Mouse (Mus musculus) embryo, embryonic 10 days (tissue): ENCODE measurements around the gene Panx3.

Experiments
- DNase-seq: peaks from one replicate; pipeline ENCODE4 v3.0.0-alpha.2; 2015; ENCODE audit warnings: low spot score

Panx3 gene

DNA sequence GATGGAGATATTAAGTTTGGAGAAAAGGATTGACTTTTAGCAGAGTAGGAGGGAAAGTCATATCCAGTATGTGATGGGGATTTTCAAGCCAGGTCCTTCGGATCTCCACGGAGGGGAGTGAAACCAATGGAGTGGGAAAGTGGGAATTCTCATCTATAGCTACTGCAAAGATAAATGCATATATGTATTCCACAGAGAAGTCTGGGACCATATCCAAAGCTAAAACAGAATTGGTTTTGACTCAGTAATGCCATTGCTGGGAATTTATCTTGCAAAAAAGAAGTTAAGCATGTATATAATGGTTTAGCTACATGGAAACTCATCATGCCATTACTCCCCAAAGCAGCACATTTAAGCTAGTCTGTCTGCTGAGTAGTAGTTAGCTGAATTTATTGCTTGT, 36.7 kb downstream of the Panx3 start:
- DNase-seq = no peak

DNA sequence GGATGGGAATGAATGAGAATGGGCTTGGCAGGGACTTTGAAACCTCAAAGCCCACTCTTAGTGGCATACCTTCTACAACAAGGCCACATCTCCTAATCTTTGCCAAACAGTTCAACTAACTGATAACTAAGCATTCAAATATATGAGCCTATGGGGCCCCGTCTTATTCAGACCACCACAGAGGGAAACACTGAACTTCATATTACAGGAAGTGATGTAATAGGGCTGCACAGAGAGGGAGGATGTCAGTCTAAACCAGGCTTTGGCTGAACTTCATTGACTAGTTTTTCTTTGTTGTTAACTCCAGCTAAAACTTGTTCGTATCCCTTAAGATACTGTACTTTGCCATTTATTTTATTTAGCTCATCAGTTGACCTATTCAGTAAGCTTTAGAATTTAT, 39.1 kb downstream of the Panx3 start:
- no peak for DNase-seq

- DNase-seq = no peak
These were observed 40.5 kb downstream of the Panx3 start for GRCm38 (mm10) chr9:37628581-37628980.

DNA sequence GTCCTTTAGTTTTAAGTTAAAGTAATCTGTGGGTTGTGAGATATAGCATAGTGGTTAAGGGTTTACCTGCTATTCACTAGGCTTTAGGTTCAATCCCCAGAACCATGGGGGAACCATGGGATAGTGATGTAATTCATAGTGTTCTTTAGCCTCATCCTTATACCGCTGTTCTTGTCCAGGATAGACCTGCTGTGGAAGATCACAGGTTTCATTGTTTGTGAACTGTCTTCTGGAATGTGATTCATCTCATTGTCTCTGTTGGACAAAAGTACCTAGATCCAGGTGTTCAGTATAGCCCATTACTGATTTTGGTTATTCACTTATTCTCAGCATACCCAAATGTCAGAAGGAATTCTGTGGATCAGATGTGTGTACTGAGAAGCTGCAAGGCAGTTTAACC, 41.8 kb downstream of the Panx3 start:
- DNase-seq = no peak

GRCm38 (mm10) chr9:37626103-37626567, 42.9 kb downstream of the Panx3 start:
- no peak for DNase-seq

GRCm38 (mm10) chr9:37625641-37626040, 43.4 kb downstream of the Panx3 start:
- peak; percentile 48 for DNase-seq

DNA sequence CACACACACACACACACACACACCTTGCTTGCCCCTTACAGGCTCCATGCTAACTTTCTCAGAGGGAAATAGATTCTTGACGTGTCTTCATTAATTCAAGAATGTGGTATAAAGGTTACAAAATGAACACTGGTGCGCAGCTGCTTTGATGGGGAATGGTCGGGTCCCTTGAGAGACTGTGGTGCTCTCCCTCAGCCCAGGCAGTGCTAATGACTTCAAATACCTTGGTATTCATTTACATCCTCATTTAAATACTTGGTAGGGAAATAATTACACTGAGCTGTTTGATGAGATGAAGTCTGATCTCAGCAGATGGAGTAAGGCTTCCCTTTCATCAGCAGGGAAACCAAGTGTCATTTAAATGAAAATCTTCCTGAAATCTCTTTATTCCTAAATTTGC, 43.9 kb downstream of the Panx3 start:
- no peak for DNase-seq

DNA sequence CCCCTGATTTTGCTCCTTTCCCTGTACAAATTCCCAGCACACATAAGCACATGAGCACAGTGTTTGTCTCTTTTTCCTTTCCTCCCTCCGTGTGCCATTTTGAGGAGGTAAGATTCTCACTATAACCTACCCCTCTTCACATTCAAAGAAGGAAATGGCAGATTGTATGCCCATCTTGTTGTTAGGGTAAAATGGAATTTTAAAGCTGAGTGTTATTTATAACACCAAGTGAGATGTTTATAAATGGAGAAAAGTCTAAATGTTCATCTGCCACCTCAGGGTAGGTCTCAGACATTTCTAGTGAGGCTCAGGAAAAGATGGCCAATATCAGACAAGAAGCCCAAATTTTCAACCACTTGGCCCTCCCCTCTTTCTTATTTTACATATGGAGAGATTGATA, 44.5 kb downstream of the Panx3 start:
- DNase-seq = no peak

DNA sequence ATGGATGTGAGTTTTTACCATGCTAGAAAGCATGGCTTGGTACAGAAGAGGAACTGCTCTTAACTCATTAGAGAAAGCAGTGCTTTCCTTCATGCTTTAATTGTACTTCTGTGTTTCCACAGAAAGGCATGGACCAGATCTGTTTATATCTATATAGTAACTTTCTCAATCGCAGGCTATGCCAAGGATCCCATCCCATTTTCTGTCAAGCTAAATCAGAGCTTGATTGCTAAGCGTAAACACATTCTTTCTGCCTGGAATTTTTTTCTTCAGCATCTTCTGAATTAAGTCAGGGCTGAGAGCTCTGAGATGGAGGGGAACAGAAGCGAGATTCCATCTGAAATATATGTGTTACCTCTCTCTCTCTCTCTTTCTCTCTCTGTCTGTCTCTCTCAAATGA, 45.1 kb downstream of the Panx3 start:
- no peak for DNase-seq

DNA sequence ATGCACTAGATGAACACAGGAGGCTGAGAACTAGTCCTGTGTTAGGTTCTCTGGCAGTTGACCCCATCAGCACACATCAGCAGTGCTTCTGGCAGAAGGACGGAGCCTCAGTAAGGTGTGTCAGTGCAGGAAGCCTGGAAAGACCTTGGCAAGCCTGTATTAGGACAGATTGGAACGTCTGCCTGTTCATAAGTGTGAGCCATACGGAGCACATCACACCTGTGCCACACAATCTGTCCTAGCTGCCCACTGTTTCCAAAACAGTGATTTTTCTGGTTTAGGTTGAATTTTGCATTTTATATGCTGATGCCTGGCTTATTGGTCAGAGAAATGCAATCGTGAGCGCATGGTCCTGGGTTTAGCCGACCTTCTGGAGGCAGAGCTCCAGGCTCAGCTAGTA, 47.7 kb downstream of the Panx3 start:
- DNase-seq = no peak

- DNase-seq = peak; percentile 63
These were observed 52.3 kb downstream of the Panx3 start for GRCm38 (mm10) chr9:37616770-37617169.

GRCm38 (mm10) chr9:37615220-37615619, 53.8 kb downstream of the Panx3 start:
- no peak for DNase-seq

DNA sequence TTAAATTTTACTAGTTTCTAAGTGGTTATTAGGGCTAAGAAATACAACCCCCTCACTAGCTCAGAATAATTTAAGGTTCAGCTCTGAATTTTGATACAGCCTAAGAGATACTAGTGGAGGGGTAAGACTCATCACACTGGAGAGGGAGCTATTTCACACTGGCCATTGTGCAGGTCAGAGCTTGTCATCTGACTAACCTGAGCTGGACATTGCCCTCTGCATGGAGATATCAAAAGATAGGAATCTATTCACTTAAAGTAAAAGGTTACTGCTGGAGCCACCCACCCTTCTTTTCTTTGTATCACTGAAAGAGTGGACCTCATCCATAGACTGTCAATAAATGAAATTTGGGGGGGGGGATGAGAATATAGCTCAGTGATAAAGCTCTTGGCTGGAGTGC, 54.7 kb downstream of the Panx3 start:
- no peak for DNase-seq

- DNase-seq = no peak
These were observed 55.1 kb downstream of the Panx3 start for GRCm38 (mm10) chr9:37613911-37614280.

GRCm38 (mm10) chr9:37613182-37613910, 55.7 kb downstream of the Panx3 start, which contains the start of gene Spa17:
Spa17 (minus strand) TSS chr9:37613722.
- DNase-seq = peak; percentile 90
